Mouse (Mus musculus) urinary bladder, adult 2 months (tissue): ENCODE results near the gene Chsy1. TPM values are rescaled to one million over a fixed set of nuclear protein-coding genes. Genes with fewer than 3 reads are reported as not detected.

ENCODE experiments used
- DNase-seq: peaks from one replicate; pipeline ENCODE4 v3.0.0; 2022; ENCODE audit warnings: low spot score
- polyA plus RNA-seq: library from polyadenylated mRNA; depleted of rRNA; stranded (reverse); fragments of >200 nt; gene quantifications from 2 replicates; pipeline ENCODE4 v1.2.3, GENCODE M21; 2012; rRNA removed

The Chsy1 gene
- polyA plus RNA-seq = 8.9 and 10.6 TPM in 2 replicates

DNA sequence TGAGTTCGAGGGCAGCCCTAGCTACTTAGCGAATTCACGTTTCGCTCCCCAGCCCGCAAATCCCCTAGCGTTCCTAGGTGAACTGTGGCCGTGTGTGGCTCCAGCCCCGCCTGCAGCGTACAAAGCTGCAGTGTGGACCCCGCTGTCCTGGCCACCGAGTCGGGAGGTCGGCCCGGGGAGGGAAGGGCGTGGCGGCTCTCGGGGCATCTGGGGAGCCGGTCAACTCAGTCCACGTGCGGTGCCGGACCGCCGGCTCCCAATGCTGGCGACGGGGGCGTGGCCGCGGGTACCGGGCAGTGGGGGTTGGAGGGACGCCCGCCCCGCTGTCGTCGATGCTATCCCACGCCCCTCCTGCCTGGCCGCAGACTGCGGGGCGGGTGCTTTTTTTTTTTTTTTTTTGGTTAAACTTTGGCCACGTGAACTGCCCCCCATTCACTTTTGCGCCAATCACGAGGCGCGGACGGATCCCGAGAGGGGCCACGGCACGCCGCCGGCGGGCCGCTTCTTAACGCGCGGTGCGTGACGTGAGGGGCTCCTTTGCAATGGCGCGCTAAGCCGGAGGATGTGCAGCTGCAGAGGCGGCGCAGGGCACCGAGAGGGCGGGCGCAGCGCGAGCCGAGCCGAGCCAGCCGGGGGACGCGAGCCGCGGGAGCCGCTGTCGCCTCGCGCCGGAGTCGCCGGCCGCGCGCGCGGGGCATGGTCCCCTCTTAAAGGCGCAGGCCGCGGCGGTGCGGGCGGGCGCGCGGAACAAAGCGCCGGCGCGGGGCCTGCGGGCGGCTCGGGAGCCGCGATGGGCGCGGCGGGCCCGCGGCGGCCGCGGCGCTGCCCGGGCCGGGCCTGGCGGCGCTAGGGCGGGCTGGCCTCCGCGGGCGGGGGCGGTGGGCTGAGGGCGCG lies at the start of gene Chsy1:
Gene Chsy1, plus strand, starts transcription at position 555 of the 894 bp plus-strand sequence.
- peak; percentile 91 for DNase-seq

- peak; percentile 85 for DNase-seq
These were observed 49.0 kb upstream of the Chsy1 start for GRCm38 (mm10) chr7:66060066-66060956.

GRCm38 (mm10) chr7:66061057-66061456 lies 48.3 kb upstream of the Chsy1 start:
- no peak for DNase-seq

DNA sequence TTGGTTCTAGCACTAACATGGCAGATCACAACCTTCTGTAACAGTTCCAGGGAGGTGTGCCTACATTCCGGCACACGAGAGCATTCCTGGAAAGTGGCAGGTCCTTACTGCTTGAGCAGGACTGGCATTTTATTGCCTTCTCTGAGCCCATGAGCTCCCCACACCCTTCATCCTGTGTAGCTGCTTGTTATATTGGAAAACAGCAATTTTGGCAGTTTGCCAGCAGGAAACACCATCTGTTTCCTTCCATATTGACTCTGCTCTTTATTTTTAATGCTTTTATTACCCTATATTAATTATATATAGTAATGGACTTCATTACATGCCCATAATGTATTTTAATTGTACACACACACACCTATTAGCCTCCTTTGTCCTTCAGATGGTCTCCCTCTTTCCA lies 32.9 kb upstream of the Chsy1 start:
- no peak for DNase-seq

GRCm38 (mm10) chr7:66079364-66080230 lies 29.7 kb upstream of the Chsy1 start, which contains the start of gene Selenos:
Gene Selenos, plus strand, starts transcription at chr7:66079649.
- peak; percentile 87 for DNase-seq

- no peak for DNase-seq
These were observed 29.1 kb upstream of the Chsy1 start for GRCm38 (mm10) chr7:66080231-66080613.

- DNase-seq = no peak
These were observed 25.6 kb upstream of the Chsy1 start for GRCm38 (mm10) chr7:66083757-66084156.

- no peak for DNase-seq
These were observed 24.8 kb upstream of the Chsy1 start for GRCm38 (mm10) chr7:66084546-66084945.

DNA sequence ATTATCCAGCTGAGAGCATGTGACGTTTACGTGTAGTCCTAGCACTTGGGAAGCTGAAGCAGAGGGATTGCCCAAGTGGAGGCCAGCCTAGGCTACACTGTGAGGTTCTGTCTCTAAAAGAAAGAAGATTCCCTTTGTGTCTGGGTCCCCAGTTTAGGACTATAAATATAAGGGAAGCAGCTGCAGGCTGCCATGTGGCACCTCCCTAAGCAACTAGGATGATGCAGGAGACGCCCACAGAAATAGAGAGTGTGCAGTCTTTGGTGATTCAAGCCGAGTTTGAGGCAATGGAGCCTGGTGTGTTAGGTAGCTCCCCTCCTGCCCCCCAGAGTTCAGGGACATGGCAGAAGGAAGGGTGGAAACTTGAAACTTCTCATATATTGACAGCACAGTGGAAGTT lies 21.7 kb upstream of the Chsy1 start:
- no peak for DNase-seq

- no peak for DNase-seq
These were observed 21.2 kb upstream of the Chsy1 start for GRCm38 (mm10) chr7:66088077-66088476.

GRCm38 (mm10) chr7:66090676-66091190 lies 18.6 kb upstream of the Chsy1 start:
- no peak for DNase-seq

GRCm38 (mm10) chr7:66091553-66091952 lies 17.8 kb upstream of the Chsy1 start:
- DNase-seq = no peak

DNA sequence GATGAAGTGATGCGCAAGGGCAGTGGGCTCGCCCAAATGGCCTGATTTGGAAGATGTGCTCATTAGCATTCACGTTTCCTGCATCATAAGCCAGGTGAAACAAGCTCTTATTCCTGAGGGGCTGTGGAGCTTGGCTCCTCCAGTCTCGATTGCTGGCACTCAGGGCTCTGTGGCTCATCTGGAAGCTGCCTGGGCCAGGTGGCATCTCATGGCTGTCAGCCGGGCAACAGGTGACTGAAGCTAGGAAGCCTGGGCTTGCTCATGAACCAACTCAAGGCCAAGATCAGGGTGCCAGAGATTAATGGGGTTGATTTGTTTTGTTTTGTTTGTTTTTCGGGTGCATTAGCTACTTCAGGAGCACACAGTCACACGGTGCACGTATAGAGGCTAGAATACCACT lies 16.7 kb upstream of the Chsy1 start:
- no peak for DNase-seq

DNA sequence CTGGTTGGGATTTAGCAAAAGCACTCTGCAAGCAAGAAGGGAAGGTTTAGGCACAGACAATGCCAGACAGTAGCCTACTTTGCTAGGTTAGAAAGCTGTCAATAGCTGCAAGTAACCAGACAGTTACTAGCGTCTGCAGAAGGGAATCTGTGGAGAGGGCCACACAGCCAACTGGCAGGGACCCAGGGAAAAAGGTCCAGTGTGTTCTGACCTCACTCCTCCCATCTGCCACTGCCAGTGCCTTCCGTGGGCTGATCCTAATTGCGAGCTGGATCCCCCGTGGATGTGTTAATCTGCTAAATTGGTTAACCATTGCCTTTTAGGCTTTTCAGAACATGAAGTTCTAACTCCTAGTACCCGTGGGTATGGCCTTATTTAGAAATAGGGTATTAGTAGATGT lies 15.2 kb upstream of the Chsy1 start:
- no peak for DNase-seq

DNA sequence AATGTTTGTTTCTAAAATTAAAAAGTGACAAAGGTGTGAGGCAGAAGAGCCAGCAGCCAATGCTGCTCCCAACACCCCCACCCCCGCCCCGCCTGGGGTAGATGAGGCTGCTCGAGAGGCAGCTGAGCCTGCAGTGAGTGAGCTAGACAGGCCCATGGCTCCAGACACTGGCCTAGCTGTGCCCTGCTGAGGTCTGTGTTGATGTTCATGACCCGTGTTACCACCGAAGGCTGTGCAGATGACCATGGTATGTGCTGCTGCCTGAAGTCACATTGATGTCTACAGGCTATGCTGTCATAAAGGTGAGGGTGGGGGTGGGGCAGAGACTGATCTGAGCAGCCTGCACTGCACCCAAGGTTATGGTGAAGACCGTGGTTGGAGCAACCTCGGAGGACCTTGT lies 10.5 kb upstream of the Chsy1 start:
- no peak for DNase-seq

- no peak for DNase-seq
These were observed 7.4 kb upstream of the Chsy1 start for GRCm38 (mm10) chr7:66101866-66102265.

DNA sequence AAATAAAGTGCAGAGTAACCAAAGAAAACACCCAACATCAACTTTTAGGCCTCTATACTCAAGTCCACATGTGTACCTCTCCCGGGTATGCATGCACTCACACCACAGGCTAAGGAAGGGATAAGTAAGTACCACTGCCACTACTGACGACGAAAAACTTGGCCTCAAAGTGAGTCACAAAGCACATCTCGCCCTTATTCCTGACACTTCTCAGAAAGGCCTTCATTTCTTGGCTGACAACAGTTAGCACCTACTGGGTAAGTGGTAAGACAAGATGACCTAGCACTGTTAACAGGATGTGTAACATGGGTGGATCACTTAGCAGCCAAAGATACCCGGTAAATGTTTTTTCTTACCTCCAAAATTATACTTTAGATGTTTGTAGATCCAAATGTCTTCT lies 4.8 kb upstream of the Chsy1 start:
- no peak for DNase-seq

DNA sequence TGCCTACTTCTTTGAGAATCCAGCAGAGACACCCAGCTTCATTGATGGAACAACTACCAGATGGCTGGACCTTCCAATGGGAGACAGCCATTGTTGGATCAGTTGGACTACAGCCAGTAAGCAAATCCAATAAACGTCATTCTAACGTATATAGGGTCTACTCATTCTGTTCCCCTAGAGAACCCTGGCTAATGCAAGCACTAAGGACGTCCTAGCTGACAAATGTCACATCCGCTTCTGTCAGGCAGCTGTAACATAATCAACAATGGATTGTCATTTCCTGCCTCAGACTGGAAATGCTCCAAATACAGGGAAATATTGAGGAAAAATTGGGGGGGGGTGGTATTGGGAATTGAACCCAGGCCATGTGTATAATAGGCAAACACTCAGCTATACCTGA lies 3.5 kb upstream of the Chsy1 start:
- DNase-seq = no peak

DNA sequence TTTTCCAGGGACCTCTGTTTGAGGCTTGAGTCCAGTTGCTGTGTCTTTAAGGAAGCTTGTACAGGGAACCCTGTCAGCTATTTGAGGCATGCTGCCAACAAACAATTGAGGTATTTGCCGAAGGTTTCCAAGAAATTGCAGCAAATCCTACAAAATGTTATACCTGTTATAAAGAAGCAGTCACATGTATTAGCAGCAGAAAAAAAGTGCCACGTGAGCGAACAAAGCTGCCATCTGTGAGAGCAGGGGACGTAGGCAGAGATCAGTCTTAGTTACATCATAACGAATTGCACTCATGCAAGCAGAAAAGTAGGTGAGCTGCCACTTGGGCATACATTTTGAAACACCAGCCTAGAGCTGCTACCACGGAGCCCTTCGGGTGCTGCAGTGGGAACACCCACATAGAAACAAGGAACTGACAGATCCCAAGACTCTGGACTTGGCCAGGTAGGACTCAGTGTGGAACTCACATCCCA lies 2.7 kb upstream of the Chsy1 start:
- no peak for DNase-seq

- DNase-seq = no peak
These were observed 2.1 kb upstream of the Chsy1 start for GRCm38 (mm10) chr7:66107206-66107605.

- no peak for DNase-seq
These were observed 1.4 kb upstream of the Chsy1 start for GRCm38 (mm10) chr7:66107930-66108329.
